Mouse (Mus musculus): ENCODE results near the gene Exosc7.

Gene Exosc7

GRCm38 (mm10) chr9:123138891-123139474 is 26.0 kb downstream of the Exosc7 start:
- DNase-seq (ENCODE audit: low spot score in 2 of 2), result no peak

GRCm38 (mm10) chr9:123139887-123140614 is 27.0 kb downstream of the Exosc7 start:
- DNase-seq (ENCODE audit: low spot score in 2 of 2), result no peak

GRCm38 (mm10) chr9:123148430-123148829 is 35.4 kb downstream of the Exosc7 start:
- DNase-seq (ENCODE audit: low spot score in 2 of 2), result no peak

- no peak for DNase-seq (ENCODE audit: low spot score in 2 of 2)
Measured at GRCm38 (mm10) chr9:123150241-123151020, 37.4 kb downstream of the Exosc7 start, which contains the start of gene Clec3b. Gene Clec3b, plus strand, starts transcription at chr9:123150946.

GRCm38 (mm10) chr9:123151561-123151960 is 38.5 kb downstream of the Exosc7 start:
- DNase-seq (ENCODE audit: low spot score in 2 of 2), result no peak

GRCm38 (mm10) chr9:123152026-123152425 is 39.0 kb downstream of the Exosc7 start:
- peak in 1 of 2 experiments; percentile 10 for DNase-seq (ENCODE audit: low spot score in 2 of 2)

GRCm38 (mm10) chr9:123153121-123153520 is 40.1 kb downstream of the Exosc7 start:
- no peak for DNase-seq (ENCODE audit: low spot score in 2 of 2)

GRCm38 (mm10) chr9:123156910-123157361 is 43.9 kb downstream of the Exosc7 start:
- DNase-seq (ENCODE audit: low spot score in 2 of 2), result peak; percentile 59 to 70

- no peak for DNase-seq (ENCODE audit: low spot score in 2 of 2)
Measured at GRCm38 (mm10) chr9:123157699-123158098, 44.7 kb downstream of the Exosc7 start.

- DNase-seq (ENCODE audit: low spot score in 2 of 2), result peak in 1 of 2 experiments; percentile 13
Measured at GRCm38 (mm10) chr9:123158125-123158836, 45.3 kb downstream of the Exosc7 start.

- DNase-seq (ENCODE audit: low spot score in 2 of 2), result peak in 1 of 2 experiments; percentile 41
Measured at GRCm38 (mm10) chr9:123159330-123159729, 46.3 kb downstream of the Exosc7 start.

GRCm38 (mm10) chr9:123161792-123162191 is 48.8 kb downstream of the Exosc7 start:
- DNase-seq (ENCODE audit: low spot score in 2 of 2), result no peak

- no peak for DNase-seq (ENCODE audit: low spot score in 2 of 2)
Measured at GRCm38 (mm10) chr9:123162985-123163694, 50.1 kb downstream of the Exosc7 start.

GRCm38 (mm10) chr9:123165781-123166443 is 52.9 kb downstream of the Exosc7 start:
- no peak for DNase-seq (ENCODE audit: low spot score in 2 of 2)

GRCm38 (mm10) chr9:123173760-123174159 is 60.7 kb downstream of the Exosc7 start:
- DNase-seq (ENCODE audit: low spot score in 2 of 2), result no peak

- DNase-seq (ENCODE audit: low spot score in 2 of 2), result no peak
Measured at GRCm38 (mm10) chr9:123174356-123174755, 61.3 kb downstream of the Exosc7 start.

GRCm38 (mm10) chr9:123177380-123178048 is 64.5 kb downstream of the Exosc7 start:
- DNase-seq (ENCODE audit: low spot score in 2 of 2), result no peak

- DNase-seq (ENCODE audit: low spot score in 2 of 2), result no peak
Measured at GRCm38 (mm10) chr9:123180003-123180402, 67.0 kb downstream of the Exosc7 start.

- no peak for DNase-seq (ENCODE audit: low spot score in 2 of 2)
Measured at GRCm38 (mm10) chr9:123183226-123183625, 70.2 kb downstream of the Exosc7 start.

- no peak for DNase-seq (ENCODE audit: low spot score in 2 of 2)
Measured at GRCm38 (mm10) chr9:123185546-123185945, 72.5 kb downstream of the Exosc7 start.

Measured in spleen, postnatal 36 days (tissue).